Mouse (Mus musculus) myocyte (in vitro differentiated cells): ENCODE measurements around the gene Itga5. TPM values are rescaled to one million over a fixed set of nuclear protein-coding genes. Genes with fewer than 3 reads are reported as not detected.

ENCODE experiments used
- H3K27me3 ChIP-seq: one replicate; pipeline ENCODE4 v1.6.1; 2011; ENCODE audit not compliant: control insufficient read depth, insufficient read depth, insufficient read length
- H3K36me3 ChIP-seq: one replicate; pipeline ENCODE4 v1.6.1; 2011; ENCODE audit not compliant: control insufficient read depth, insufficient read depth
- H3K4me2 ChIP-seq: one replicate; pipeline ENCODE4 v1.6.1; 2011; ENCODE audit warnings: low read depth, control low read depth
- H3K4me3 ChIP-seq: one replicate; pipeline ENCODE4 v1.5.1; 2011; ENCODE audit warnings: mild to moderate bottlenecking, control low read depth, moderate library complexity
- H3K79me2 ChIP-seq: one replicate; pipeline ENCODE4 v1.6.1; 2011; ENCODE audit not compliant: control insufficient read depth, insufficient read depth
- H3ac ChIP-seq: one replicate; pipeline ENCODE4 v1.6.1; 2011; ENCODE audit not compliant: control insufficient read depth, insufficient read length
- CEBPB ChIP-seq: IDR thresholded peaks from 2 replicates; pipeline ENCODE4 v1.6.1; 2011; ENCODE audit warnings: mild to moderate bottlenecking, moderate library complexity; ENCODE audit not compliant: poor library complexity, insufficient read depth, severe bottlenecking
- E2F4 ChIP-seq: IDR thresholded peaks from one replicate; pipeline ENCODE4 v1.6.1; 2011; ENCODE audit warnings: mild to moderate bottlenecking, control low read depth, moderate library complexity; ENCODE audit not compliant: insufficient read depth
- MAX ChIP-seq: IDR thresholded peaks from one replicate; pipeline ENCODE4 v1.6.1; 2011; ENCODE audit warnings: low read depth, mild to moderate bottlenecking, control low read depth
- MYOD1 ChIP-seq, 3 experiments: IDR thresholded peaks; one replicate each; pipeline ENCODE4 v1.6.1; 2011; ENCODE audit warnings: control low read depth in 2 of 3, low read depth in 2 of 3, mild to moderate bottlenecking in 2 of 3, moderate library complexity in 1 of 3; ENCODE audit not compliant: insufficient read length in 2 of 3, control insufficient read depth in 1 of 3
- MYOG ChIP-seq, 3 experiments: IDR thresholded peaks; one replicate each; pipeline ENCODE4 v1.6.1; 2011; ENCODE audit warnings: control low read depth in 2 of 3, low read depth in 2 of 3, mild to moderate bottlenecking in 2 of 3; ENCODE audit not compliant: insufficient read length in 2 of 3, control insufficient read depth in 1 of 3, insufficient read depth in 1 of 3
- POLR2A ChIP-seq: IDR thresholded peaks from one replicate; pipeline ENCODE4 v1.6.1; 2011; ENCODE audit warnings: low read depth, mild to moderate bottlenecking, control low read depth, moderate library complexity; ENCODE audit not compliant: insufficient read length
- POLR2AphosphoS2 ChIP-seq: IDR thresholded peaks from one replicate; pipeline ENCODE4 v1.6.1; 2011; ENCODE audit warnings: low read depth, control low read depth; ENCODE audit not compliant: insufficient read length
- REST ChIP-seq: IDR thresholded peaks from one replicate; pipeline ENCODE4 v1.6.1; 2011; ENCODE audit warnings: mild to moderate bottlenecking, control low read depth, moderate library complexity; ENCODE audit not compliant: insufficient read depth, insufficient read length
- SRF ChIP-seq: IDR thresholded peaks from one replicate; pipeline ENCODE4 v1.6.1; 2011; ENCODE audit warnings: low read depth; ENCODE audit not compliant: control insufficient read depth, insufficient read length
- TCF12 ChIP-seq: IDR thresholded peaks from one replicate; pipeline ENCODE4 v1.6.1; 2011; ENCODE audit warnings: mild to moderate bottlenecking, control low read depth; ENCODE audit not compliant: poor library complexity, insufficient read depth, severe bottlenecking
- TCF3 ChIP-seq: IDR thresholded peaks from one replicate; pipeline ENCODE4 v1.6.1; 2011; ENCODE audit warnings: low read depth, control low read depth; ENCODE audit not compliant: insufficient read length
- USF1 ChIP-seq: IDR thresholded peaks from one replicate; pipeline ENCODE4 v1.6.1; 2011; ENCODE audit warnings: low read depth, mild to moderate bottlenecking, control low read depth, moderate library complexity
- polyA plus RNA-seq: library from polyadenylated mRNA; unstranded; fragments of >200 nt; fragmentation: generic; extraction: Trizol; gene quantifications from one replicate; pipeline ENCODE4 v1.2.1, GENCODE M21; 2012; ENCODE audit warnings: missing spikeins

Gene Itga5
- polyA plus RNA-seq, 1 experiment = 162 TPM

GRCm38 (mm10) chr15:103323455-103324247 is 42.9 kb downstream of the Itga5 start:
- Histone ChIP-seq H3K79me2 (no peaks in the 10 kb centered on the region), H3K4me3 (peak overlapping the region; percentile 41), H3ac (peak overlapping the region; percentile 37), H3K27me3 (no peaks in the 10 kb centered on the region), H3K36me3 (no peaks in the 10 kb centered on the region), H3K4me2 (peak overlapping the region; percentile 100)
- TF ChIP-seq POLR2A (peak; percentile 74), MAX (no peak)

- Histone ChIP-seq H3ac (peak overlapping the region; percentile 37), H3K79me2 (no peaks in the 10 kb centered on the region), H3K4me2 (peak overlapping the region; percentile 100), H3K27me3 (no peaks in the 10 kb centered on the region), H3K36me3 (no peaks in the 10 kb centered on the region), H3K4me3 (peak overlapping the region; percentile 41)
- TF ChIP-seq MYOD1 (IDR thresholded peaks at IDR 0.05; ENCODE audit: control insufficient read depth in 1 of 3, insufficient read length in 2 of 3, low read depth in 2 of 3) = no peak
Measured at GRCm38 (mm10) chr15:103323070-103323454, 43.5 kb downstream of the Itga5 start.

GRCm38 (mm10) chr15:103322396-103322795 is 44.2 kb downstream of the Itga5 start:
- Histone ChIP-seq H3K79me2 (no peaks in the 10 kb centered on the region), H3K4me2 (peak overlapping the region; percentile 96), H3K4me3 (peak overlapping the region; percentile 41), H3ac (peak overlapping the region; percentile 37), H3K36me3 (no peaks in the 10 kb centered on the region), H3K27me3 (no peaks in the 10 kb centered on the region)
- TF ChIP-seq USF1 = no peak
- TF ChIP-seq REST = no peak
- TF ChIP-seq MAX = no peak
- no peak for TF ChIP-seq E2F4
- TF ChIP-seq TCF3 = no peak
- no peak for TF ChIP-seq POLR2AphosphoS2
- TF ChIP-seq CEBPB = no peak
- no peak for TF ChIP-seq MYOG (IDR thresholded peaks at IDR 0.05; ENCODE audit: control insufficient read depth in 1 of 3, insufficient read depth in 1 of 3, insufficient read length in 2 of 3, low read depth in 2 of 3)
- TF ChIP-seq TCF12 = no peak
- no peak for TF ChIP-seq MYOD1 (IDR thresholded peaks at IDR 0.05; ENCODE audit: control insufficient read depth in 1 of 3, insufficient read length in 2 of 3, low read depth in 2 of 3)
- no peak for TF ChIP-seq SRF
- no peak for TF ChIP-seq POLR2A

- Histone ChIP-seq H3ac (no peak overlapping the region), H3K79me2 (no peaks in the 10 kb centered on the region), H3K4me2 (no peak overlapping the region), H3K27me3 (no peaks in the 10 kb centered on the region), H3K36me3 (peaks cover 5% of the 10 kb centered on the region), H3K4me3 (no peak overlapping the region)
- TF ChIP-seq MYOG (IDR thresholded peaks at IDR 0.05; ENCODE audit: control insufficient read depth in 1 of 3, insufficient read depth in 1 of 3, insufficient read length in 2 of 3, low read depth in 2 of 3) (no peak), CEBPB (no peak), E2F4 (no peak), TCF12 (no peak), MYOD1 (IDR thresholded peaks at IDR 0.05; ENCODE audit: control insufficient read depth in 1 of 3, insufficient read length in 2 of 3, low read depth in 2 of 3) (no peak), POLR2A (no peak), USF1 (no peak), SRF (no peak), REST (no peak), TCF3 (no peak), MAX (no peak), POLR2AphosphoS2 (no peak)
Measured at GRCm38 (mm10) chr15:103321076-103321475, 45.5 kb downstream of the Itga5 start.

- Histone ChIP-seq H3K4me2 (peak overlapping the region; percentile 43), H3ac (no peak overlapping the region), H3K79me2 (no peaks in the 10 kb centered on the region), H3K36me3 (peaks cover 5% of the 10 kb centered on the region), H3K27me3 (no peaks in the 10 kb centered on the region), H3K4me3 (no peak overlapping the region)
- no peak for TF ChIP-seq SRF
- TF ChIP-seq MAX = no peak
- TF ChIP-seq MYOD1 (IDR thresholded peaks at IDR 0.05; ENCODE audit: control insufficient read depth in 1 of 3, insufficient read length in 2 of 3, low read depth in 2 of 3) = peak; percentile 61 to 78 (median 76)
- TF ChIP-seq USF1 = no peak
- peak in 2 of 3 experiments; percentile 42 to 54 for TF ChIP-seq MYOG (IDR thresholded peaks at IDR 0.05; ENCODE audit: control insufficient read depth in 1 of 3, insufficient read depth in 1 of 3, insufficient read length in 2 of 3, low read depth in 2 of 3)
- TF ChIP-seq TCF12 = peak; percentile 53
Measured at GRCm38 (mm10) chr15:103318201-103318816, 48.3 kb downstream of the Itga5 start.
